21 mouse cellular contexts compared by ENCODE assay signal in the genomic region with DNA sequence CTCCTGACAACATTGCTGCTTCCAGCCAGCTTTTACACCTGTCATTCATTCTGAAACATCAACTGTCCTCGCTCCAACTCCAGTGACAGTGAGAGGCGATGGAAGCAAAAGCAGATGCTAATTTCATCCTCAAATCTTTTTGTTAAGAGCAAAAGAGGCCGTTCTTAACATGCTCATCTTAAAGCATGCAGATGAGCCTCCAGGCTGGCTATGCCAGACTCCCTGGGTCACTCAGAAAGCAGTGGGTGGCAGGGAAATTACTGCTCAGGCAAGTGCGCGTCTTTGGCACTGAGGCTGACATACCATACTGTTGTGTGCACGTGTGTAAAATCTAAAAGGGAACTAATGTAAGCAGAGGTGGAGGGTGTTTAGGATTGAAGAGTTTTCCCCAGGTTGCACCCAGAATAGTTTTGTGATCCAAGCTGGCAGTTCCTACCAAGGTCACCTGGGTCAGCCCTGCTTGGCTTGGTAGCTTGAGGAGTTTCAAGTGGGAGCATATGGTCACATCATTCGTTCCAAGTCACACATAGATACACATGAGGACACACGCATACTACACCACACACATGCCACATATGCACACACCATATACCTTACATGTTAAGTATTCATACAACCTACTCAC. TPM values are rescaled to one million over a fixed set of nuclear protein-coding genes. Genes with fewer than 3 reads are reported as not detected.
DNase-seq lines count a peak whose midpoint lies in the region; ATAC-seq and TF ChIP-seq lines count a peak whose summit lies in the region.
"Had no signal": no experiment of that assay in that cellular context is flagged by ENCODE, and none has a peak within 500 bp of the region (broad histone marks: within the 10 kb centered on the region; RNA-seq: fewer than 3 reads in every experiment).

No protein-coding gene starts in this region.

- no peak overlapping the region for H3K4me3 ChIP-seq in heart, embryonic 11.5 days (ENCODE audit: low read depth, low read length)
- no peak overlapping the region for H3K4me3 ChIP-seq in heart, embryonic 13.5 days
- no peak overlapping the region for H3K4me3 ChIP-seq in heart, postnatal 0 days (ENCODE audit: low read depth, low read length)
- H3K4me3 ChIP-seq: embryonic facial prominence, embryonic 13.5 days; forebrain, embryonic 15.5 days; hindbrain, embryonic 13.5 days had no signal

- ATAC-seq in frontal cortex, adult (ENCODE audit: low TSS enrichment) = peak; percentile 50; the same call in 1 of the 2 replicates
- no peak for ATAC-seq in heart, embryonic 11.5 days (replicated peaks; ENCODE audit: insufficient number of reproducible peaks, low FRiP score, low TSS enrichment)
- no peak; the same call in 1 of the 2 replicates for ATAC-seq in heart, embryonic 13.5 days (ENCODE audit: extremely low read depth, insufficient number of reproducible peaks, low FRiP score, low TSS enrichment)
- 0 out of 2 replicates have a peak, but pooled peaks have one; percentile 11 for ATAC-seq in heart, postnatal 0 days (ENCODE audit: insufficient read depth, low read depth)
- ATAC-seq: activated CD4-positive, CD25-positive, alpha-beta regulatory T cell, adult 4 months; forebrain, embryonic 15.5 days; hindbrain, postnatal 0 days; intestine, embryonic 16.5 days; Patski had no signal

- H3K36me3 ChIP-seq in heart, embryonic 11.5 days (ENCODE audit: control insufficient read depth, insufficient read depth, low read length) = no peaks in the 10 kb centered on the region
- peaks cover 6% of the 10 kb centered on the region; the same call in 1 of the 2 replicates for H3K36me3 ChIP-seq in heart, embryonic 13.5 days
- no peaks in the 10 kb centered on the region for H3K36me3 ChIP-seq in heart, postnatal 0 days (replicated peaks; ENCODE audit: control insufficient read depth, insufficient read depth, low read length)
- H3K36me3 ChIP-seq: embryonic facial prominence, embryonic 13.5 days; forebrain, embryonic 15.5 days; hindbrain, embryonic 13.5 days had no signal

- no peak overlapping the region for H3K9ac ChIP-seq in heart, embryonic 11.5 days (ENCODE audit: low read depth, low read length)
- peak overlapping the region; percentile 33; the same call in 1 of the 2 replicates for H3K9ac ChIP-seq in heart, embryonic 13.5 days
- H3K9ac ChIP-seq in heart, postnatal 0 days (replicated peaks; ENCODE audit: low read depth, low read length) = no peak overlapping the region
- H3K9ac ChIP-seq: embryonic facial prominence, embryonic 13.5 days; forebrain, embryonic 15.5 days; hindbrain, embryonic 13.5 days had no signal

- H3K27me3 ChIP-seq in heart, embryonic 11.5 days (ENCODE audit: control insufficient read depth, insufficient read depth, low read length) = no peaks in the 10 kb centered on the region
- no peaks in the 10 kb centered on the region for H3K27me3 ChIP-seq in heart, embryonic 13.5 days (replicated peaks)
- H3K27me3 ChIP-seq in heart, postnatal 0 days (ENCODE audit: control insufficient read depth, insufficient read depth, low read length) = no peaks in the 10 kb centered on the region
- H3K27me3 ChIP-seq: embryonic facial prominence, embryonic 13.5 days; forebrain, embryonic 15.5 days; hindbrain, embryonic 13.5 days; Patski had no signal

- H3K4me2 ChIP-seq in heart, embryonic 11.5 days = no peak overlapping the region
- H3K4me2 ChIP-seq in heart, embryonic 13.5 days = no peak overlapping the region
- H3K4me2 ChIP-seq in heart, postnatal 0 days (ENCODE audit: low read depth, low read length) = no peak overlapping the region
- H3K4me2 ChIP-seq: embryonic facial prominence, embryonic 13.5 days; forebrain, embryonic 15.5 days; hindbrain, embryonic 13.5 days had no signal

- no peak for TF ChIP-seq EP300 in heart, postnatal 0 days (IDR thresholded peaks at IDR 0.05; ENCODE audit: low read depth)

- H3K27ac ChIP-seq in heart, embryonic 11.5 days (ENCODE audit: low read depth, low read length) = 0 out of 2 replicates have a peak overlapping the region, but pooled peaks have one; percentile 29
- peak overlapping the region; percentile 62 for H3K27ac ChIP-seq in heart, embryonic 13.5 days (replicated peaks)
- H3K27ac ChIP-seq in heart, postnatal 0 days (ENCODE audit: low read depth) = peak overlapping the region; percentile 71
- H3K27ac ChIP-seq: embryonic facial prominence, embryonic 13.5 days; forebrain, embryonic 15.5 days; hindbrain, embryonic 13.5 days; hindbrain, postnatal 0 days had no signal

- intact Hi-C loops in heart, postnatal 25 days (cut with DNase I) = no loop called here

- DNase-seq in frontal cortex, postnatal 36 days (ENCODE audit: low spot score in 2 of 2) = no peak
- no peak for DNase-seq in heart, postnatal 25 days (ENCODE audit: low spot score)
- peak; percentile 31 for DNase-seq in heart, postnatal 0 days (ENCODE audit: low spot score)
- no peak for DNase-seq in neural tube, embryonic 10.5 days (ENCODE audit: extremely low spot score, low spot score)
- DNase-seq in testis, postnatal 14 days (ENCODE audit: low spot score) = no peak
- DNase-seq: adrenal gland, postnatal 14 days; cerebellum, adult 18-20 months; cerebellum, adult 9-11 months; cerebellum, postnatal 36 days; gastrocnemius, postnatal 14 days; kidney, adult 2 months had no signal

- no peak for TF ChIP-seq CTCF in heart, postnatal 0 days (IDR thresholded peaks at IDR 0.05; ENCODE audit: low read depth)

- no peaks in the 10 kb centered on the region for H3K9me3 ChIP-seq in heart, embryonic 11.5 days (replicated peaks; ENCODE audit: control insufficient read depth, low read length)
- H3K9me3 ChIP-seq in heart, embryonic 13.5 days = no peaks in the 10 kb centered on the region
- no peaks in the 10 kb centered on the region for H3K9me3 ChIP-seq in heart, postnatal 0 days (replicated peaks; ENCODE audit: control insufficient read depth, low read length)
- H3K9me3 ChIP-seq: embryonic facial prominence, embryonic 13.5 days; forebrain, embryonic 15.5 days; hindbrain, embryonic 13.5 days had no signal

- H3K4me1 ChIP-seq in heart, embryonic 11.5 days (ENCODE audit: control insufficient read depth, insufficient read depth, low read length) = peaks cover 19% of the 10 kb centered on the region
- peaks cover 69% of the 10 kb centered on the region for H3K4me1 ChIP-seq in heart, embryonic 13.5 days
- H3K4me1 ChIP-seq in heart, postnatal 0 days (ENCODE audit: control insufficient read depth, insufficient read depth) = peaks cover 47% of the 10 kb centered on the region

- WGBS in heart, embryonic 11.5 days (ENCODE audit: insufficient replicate concordance) = 70% methylated on average over 8 of the region's 8 CpGs
- WGBS in heart, embryonic 13.5 days = 56% methylated on average over 8 of the region's 8 CpGs
- 35% methylated on average over 8 of the region's 8 CpGs for WGBS in heart, postnatal 0 days

RNA-seq across cellular contexts. Expression of a gene that starts 42.8 kb away (rescaled TPM):
- polyA plus RNA-seq in heart, embryonic 11.5 days (2014; fragmentation: Nextera tagmentation; extraction: Ambion mirVana) = 6.6 and 6.9 TPM in 2 replicates
- 1 to 10 TPM; 2.6 to 3.3 TPM for total RNA-seq in heart, postnatal 25 days (2021)
- 6.0 and 6.3 TPM in 2 replicates for polyA plus RNA-seq in heart, embryonic 13.5 days (2015; fragmentation: Nextera tagmentation; extraction: Ambion mirVana)
- 8.8 and 12.4 TPM in 2 replicates for total RNA-seq in heart, postnatal 0 days (2014; rRNA removed; ENCODE audit: low replicate concordance)
- 9.9 and 11.4 TPM in 2 replicates for polyA plus RNA-seq in heart, postnatal 0 days (2015; fragmentation: Nextera tagmentation; extraction: Ambion mirVana)

Comparison
In these comparisons a context has a peak if more than half of its experiments do, and no peak if none do; other contexts are left out.
1. ATAC-seq: peak in frontal cortex, adult (single experiment) and heart, postnatal 0 days (single experiment); none in heart, embryonic 11.5 days (single experiment) and heart, embryonic 13.5 days (single experiment).
2. Peak in every context shown above with its lines, with median percentiles within 50 percentile points of each other: H3K27ac ChIP-seq.